Mouse (Mus musculus) CD8-positive naive resting alpha-beta T cell, adult 2 months (primary cell): ENCODE measurements around the gene Cox6a2.
A peak's percentile ranks its signal among the peaks of the same experiment; 100 is the strongest.

Experiments used
- DNase-seq, 2 experiments: peaks; one replicate each; pipeline ENCODE4 v3.0.0; 2022; ENCODE audit warnings: low read depth in 2 of 2, low spot score in 2 of 2

The Cox6a2 gene

DNA sequence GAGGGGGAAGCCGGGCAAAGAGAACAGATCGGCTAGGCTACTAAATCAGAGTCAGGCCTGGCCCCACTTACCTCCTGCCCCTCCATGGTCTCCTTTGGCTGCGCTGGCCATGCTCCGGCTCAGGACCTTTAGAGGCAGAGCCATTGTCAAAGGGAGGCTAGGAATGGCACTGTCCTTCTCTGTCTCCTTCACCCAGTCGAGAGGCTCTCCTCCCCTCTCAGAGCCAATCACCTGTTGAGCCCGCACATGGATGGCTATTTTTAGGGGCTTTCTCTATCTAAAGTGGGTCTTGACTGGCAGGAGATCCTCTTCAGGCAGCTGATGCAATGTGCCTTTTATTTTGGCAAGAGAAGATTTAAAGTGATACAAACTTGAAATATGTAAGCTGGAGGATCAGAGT, at the start of gene Cox6a2:
Gene Cox6a2 (minus strand): TSS at position 236 of the 400 bp plus-strand sequence.
- no peak for DNase-seq

DNA sequence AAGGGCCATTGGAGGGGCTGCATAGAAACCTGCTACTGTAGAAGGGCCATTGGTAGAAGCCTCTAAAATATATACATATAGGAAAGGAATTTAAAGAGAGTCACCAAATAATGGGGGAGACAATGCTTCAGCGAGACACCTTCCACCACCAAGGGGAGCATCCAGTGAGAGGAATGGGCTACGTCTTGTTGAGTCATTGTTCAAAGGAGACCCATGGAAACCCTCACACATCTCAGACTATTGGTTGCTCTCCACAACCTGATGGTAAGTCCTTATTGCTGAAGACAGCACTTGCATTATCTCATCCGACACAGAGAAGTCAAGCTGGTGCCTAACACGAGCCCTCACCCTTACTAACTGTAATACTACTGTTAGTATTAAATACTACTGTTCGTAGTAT, 49.6 kb upstream of the Cox6a2 start:
- no peak for DNase-seq

DNA sequence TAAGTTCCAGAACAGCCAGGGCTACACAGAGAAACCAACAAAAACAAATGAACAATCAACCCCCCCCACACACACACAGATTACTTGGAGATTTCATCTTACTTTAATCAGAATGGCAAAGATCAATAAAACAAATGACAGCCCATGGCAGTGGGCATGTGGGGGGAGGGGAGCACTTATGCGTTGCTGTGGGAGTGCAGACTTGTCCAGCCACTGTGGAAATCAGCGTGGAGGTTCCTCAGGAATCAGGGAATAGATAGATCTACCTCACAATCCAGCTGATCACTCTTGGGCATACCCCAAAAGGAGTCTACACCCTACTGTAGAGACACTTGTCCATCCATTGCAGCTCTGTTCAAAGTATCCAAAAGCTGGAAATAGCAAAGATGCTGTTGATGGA, 48.8 kb upstream of the Cox6a2 start:
- DNase-seq, result no peak

DNA sequence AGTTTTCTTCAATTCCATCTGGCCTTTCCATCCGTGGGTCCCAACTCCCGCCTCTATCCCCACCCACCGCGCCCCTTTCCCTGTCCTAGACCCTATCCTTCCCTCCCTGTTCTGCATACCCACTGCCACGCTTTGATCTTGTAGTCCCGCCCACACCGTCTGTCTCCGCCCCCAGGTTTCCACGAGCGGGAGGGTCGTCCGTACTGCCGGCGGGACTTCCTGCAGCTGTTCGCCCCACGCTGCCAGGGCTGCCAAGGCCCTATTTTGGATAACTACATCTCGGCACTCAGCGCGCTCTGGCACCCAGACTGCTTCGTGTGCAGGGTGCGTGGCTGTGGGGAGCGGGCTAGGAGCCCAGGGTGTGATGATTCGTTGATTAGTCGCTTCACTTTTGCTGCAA, 46.4 kb upstream of the Cox6a2 start:
- peak in 1 of 2 experiments; percentile 36 for DNase-seq

DNA sequence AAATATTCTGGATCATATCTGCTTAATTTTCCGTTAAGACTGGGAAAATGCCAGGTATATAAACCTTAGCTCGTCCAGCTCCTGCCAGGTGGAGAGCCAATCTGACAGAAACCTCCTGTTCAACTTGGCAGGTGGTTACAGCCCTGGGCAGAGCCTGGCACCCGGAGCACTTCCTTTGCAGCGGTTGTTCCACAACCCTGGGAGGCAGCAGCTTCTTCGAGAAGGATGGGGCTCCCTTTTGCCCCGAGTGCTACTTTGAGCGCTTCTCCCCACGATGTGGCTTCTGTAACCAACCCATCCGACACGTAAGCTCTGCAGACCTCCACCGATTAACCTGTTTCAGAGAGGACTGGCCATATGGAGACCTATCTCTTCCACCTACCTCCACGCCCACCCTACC, 45.8 kb upstream of the Cox6a2 start:
- DNase-seq, result no peak

DNA sequence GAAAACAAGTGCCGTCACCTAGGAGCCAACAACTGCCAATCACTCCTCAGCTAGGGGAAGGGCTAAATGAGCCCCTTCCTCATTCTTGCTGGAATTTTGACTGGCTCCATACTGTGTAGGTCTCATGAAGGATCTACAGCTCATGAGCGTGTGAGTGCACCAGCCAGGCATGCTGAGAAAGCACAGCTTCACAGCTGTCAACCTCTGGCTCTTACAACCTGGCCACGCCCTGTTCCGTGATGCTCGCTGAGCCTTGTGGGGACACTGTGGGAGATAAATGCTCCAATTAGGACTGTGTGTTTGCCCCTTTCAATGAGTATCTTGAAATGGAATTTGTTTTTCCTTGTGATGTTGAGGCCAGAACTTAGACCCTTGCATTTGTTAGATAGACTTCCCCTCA, 43.8 kb upstream of the Cox6a2 start:
- DNase-seq, result no peak

DNA sequence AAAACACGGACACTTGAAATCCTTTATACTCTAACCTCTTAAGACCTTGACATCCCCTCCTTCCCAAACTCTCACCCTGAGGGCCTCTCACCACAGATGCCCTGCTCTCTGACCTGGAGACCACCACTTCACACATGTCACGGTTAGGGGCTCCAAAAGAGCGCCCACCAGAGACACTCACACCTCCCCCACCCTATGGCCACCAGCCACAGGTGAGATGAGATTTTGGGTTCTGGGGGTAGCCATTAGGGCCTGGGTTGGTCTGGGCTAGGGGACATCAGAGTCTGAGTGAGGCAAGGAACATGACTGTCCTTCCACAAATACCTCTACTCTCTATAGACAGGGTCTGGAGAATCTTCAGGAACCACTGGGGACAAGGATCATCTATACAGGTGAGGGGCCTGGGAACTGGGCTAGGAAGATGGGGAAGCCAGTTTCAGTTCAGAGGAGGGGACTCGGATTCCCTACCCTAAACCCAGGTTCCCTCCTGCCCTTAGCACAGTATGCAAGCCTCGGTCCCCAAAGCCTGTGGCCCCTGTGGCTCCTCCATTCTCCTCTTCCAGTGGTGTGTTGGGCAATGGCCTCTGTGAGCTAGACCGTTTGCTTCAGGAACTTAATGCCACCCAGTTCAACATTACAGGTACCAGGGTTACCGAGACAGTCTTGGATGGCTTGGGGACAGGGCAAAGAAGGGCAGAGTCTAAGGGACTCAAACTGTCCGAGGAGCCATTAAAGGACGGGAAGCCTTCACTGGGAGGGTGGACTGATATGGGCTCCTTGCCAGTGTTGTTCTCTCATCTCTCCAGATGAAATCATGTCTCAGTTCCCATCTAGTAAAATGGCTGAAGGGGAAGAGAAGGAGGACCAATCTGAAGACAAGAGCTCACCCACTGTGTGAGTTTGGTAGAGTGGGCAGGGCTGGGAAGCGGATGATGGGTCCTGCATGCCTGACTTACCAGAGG, 42.2 kb upstream of the Cox6a2 start:
- no peak for DNase-seq

DNA sequence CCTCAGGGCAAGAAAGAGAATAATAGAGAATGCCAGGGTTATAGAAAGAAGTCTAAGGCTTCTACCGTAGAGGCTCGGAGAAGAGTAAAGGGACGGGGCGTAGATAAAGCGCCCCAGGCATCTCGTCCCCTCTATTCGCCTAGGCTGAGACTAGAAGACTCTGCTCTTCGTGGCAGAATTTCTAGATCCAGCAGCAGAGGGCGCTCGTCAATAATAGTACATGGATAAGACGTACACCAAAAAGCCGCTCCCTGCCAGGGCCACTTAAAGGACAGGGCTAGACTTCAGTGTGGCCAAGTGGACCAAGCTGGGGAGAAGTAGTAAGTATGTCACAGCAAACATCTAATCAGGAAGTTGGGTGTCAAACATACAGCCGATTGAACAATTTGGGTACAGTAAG, 41.3 kb upstream of the Cox6a2 start:
- DNase-seq, result peak; percentile 60 to 69

DNA sequence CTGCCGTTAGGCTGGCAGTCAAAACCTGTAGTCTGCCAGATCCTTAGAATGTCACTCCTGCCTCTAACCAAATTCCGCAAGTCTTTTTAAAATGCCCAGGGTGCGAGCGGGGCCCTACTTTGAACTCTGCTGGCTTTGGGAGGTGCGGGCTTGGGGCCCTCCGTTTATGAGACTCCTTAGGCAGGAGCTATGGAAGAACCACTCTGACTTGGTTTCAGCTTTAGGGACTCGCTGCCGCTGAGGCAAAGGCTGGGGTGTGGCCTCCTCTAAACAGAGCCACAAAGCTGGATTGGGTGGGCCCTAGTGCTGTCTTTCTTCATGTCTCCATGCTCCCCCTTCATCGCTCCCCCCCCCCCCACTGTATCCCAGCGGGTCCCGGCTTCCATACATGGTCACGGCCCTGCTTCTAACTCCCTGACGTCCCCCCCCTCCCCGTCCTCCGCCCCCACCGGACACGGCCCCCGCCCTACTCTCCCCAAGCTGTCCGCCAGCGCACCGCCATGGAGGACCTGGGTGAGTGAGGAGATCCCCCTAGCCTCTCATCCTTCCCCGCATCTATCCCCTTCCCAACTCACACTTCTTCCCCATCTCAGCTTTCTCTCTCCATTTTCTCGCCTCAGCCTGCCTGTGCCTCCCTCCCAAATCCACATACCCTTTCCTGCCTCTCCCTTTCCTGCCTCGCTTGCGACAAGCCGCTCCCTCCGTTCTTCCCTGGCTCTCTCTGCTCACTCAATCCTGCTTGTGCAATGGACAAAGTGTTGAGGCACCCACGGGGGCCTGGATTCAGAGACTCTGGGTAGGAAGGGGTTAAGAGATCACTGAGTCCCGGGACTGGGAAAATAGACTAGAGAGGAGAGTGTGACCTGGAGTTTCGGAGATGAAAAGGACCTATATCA, 40.6 kb upstream of the Cox6a2 start, which contains the start of gene Tgfb1i1:
Gene Tgfb1i1 (plus strand): TSS at position 317 of the 896 bp plus-strand sequence.
- no peak for DNase-seq

DNA sequence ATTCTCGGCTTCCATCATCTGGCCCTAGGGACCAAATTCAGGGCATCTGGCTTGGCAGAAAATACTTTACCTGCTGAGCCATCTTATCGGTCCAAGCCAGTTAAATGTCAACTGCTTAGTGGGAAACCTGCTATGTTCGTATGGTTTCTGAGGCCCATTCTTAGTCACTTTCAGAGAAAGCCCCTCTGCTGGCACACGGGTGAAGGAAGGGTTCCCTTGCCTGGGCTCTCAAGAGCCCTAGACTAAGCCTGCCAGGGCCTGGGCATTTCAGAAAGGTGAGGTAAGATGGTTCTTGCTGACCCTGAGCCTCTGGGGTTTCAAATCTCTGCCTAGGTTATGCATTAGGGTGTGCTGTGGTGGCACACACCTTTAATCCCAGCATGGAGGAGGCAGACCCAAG, 39.4 kb upstream of the Cox6a2 start:
- no peak for DNase-seq

DNA sequence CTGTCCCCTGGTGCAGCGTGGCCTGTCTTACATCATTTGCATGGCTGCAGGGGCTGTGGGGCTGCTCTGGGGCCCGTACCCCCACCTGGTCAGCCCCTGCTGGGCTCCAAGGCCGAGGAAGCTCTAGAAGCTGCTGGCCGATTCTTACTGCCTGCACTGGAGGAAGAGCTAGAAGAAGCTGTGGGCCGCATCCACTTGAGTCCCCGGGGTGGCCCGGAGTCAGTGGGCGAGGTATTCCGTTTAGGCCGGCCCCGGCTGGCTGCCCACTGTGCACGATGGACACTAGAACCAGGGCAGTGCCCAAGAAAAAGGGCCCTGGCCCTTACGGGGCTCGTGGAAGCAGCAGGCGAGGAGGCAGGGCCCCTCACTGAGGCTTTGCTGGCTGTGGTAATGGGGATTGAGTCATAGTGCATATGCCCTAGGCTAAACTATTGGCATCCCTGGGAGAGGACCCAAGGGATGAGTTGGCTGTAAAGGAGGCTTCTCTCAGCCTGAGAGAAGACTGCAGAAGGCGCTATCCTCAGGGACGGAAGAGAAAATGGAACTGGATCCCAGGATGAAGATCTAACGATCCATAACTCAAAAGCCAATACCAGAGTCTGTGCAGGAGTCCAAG, 38.3 kb upstream of the Cox6a2 start:
- no peak for DNase-seq

DNA sequence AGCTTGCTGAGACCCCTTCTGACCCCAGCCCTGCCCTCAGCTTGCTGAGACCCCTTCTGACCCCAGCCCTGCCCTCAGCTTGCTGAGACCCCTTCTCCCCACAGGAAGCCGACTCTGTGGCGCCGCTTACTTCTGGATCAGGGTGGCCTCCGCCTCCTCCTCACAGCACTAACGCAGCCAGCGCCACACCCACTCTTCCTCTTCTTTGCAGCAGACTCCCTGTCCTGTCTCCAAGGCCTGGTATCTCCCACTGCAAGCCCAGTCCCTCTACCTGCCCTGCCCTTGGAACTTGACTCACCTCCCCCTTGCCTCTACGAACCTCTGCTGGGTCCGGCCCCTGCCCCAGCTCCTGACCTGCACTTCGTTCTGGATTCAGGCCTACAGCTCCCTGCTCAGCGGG, 37.7 kb upstream of the Cox6a2 start:
- DNase-seq, result no peak

DNA sequence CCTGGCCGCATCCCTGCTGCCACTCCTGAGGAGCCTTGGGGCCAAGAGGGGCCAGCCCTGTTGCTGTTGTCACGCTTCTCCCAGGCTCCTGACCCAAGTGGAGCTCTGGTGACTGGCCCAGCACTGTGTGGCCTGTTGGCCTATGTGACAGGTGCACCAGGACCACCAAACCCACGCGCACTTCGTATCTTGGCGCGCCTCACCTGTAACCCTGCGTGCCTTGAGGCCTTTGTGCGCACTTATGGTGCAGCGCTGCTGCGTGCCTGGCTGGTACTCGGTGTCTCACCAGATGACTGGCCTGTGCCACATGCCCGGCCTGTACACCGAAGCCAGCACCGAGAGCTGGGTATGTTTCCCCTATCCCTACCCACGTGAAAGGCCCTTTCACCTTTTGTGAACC, 36.1 kb upstream of the Cox6a2 start:
- no peak for DNase-seq

DNA sequence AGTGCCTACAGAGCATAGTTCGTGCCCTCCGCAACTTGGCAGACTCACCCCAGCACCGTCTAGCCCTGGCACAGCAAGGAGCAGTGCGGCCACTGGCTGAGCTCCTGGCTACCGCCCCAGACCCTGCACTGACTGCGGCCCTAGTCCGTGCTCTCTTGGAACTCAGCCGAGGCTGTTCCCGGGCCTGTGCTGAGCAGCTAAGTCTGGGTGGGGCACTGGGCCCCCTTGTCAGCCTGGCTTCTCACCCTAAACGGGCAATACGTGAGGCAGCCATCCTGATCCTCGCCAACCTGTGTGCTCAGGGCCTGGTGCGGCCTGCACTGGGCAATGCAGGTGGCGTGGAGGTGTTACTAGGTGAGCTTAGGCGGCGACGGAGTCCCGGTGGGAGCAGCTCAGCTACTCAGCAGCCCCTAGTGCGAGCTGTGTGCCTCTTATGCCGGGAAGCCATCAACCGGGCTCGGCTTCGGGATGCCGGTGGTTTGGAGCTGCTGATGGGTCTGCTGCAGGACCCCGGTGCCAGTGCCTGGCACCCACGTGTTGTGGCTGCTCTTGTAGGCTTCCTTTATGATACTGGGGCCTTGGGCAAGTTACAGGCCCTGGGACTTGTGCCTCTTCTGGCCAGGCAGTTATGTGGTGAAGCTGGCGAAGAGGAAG, 34.1 kb upstream of the Cox6a2 start:
- no peak for DNase-seq

DNA sequence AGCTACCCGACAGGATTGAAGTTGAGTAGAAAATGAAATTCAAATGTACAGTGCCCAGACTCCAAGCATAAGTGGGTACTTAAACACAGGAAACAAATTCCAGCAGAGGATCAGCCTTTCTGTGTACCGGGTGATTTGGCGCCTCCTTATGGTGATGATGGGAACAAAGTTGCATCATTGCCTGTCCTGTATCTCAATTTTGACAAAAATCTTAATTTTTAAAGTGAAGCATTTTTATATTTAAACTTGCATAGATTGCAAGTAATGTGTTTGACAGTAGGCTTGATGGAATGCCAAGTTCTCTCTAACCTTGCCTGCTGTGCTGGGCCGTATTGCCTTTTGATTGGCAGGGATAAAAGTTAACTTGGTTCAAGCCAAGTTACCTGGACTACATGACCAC, 32.8 kb upstream of the Cox6a2 start:
- DNase-seq, result peak in 1 of 2 experiments; percentile 51

DNA sequence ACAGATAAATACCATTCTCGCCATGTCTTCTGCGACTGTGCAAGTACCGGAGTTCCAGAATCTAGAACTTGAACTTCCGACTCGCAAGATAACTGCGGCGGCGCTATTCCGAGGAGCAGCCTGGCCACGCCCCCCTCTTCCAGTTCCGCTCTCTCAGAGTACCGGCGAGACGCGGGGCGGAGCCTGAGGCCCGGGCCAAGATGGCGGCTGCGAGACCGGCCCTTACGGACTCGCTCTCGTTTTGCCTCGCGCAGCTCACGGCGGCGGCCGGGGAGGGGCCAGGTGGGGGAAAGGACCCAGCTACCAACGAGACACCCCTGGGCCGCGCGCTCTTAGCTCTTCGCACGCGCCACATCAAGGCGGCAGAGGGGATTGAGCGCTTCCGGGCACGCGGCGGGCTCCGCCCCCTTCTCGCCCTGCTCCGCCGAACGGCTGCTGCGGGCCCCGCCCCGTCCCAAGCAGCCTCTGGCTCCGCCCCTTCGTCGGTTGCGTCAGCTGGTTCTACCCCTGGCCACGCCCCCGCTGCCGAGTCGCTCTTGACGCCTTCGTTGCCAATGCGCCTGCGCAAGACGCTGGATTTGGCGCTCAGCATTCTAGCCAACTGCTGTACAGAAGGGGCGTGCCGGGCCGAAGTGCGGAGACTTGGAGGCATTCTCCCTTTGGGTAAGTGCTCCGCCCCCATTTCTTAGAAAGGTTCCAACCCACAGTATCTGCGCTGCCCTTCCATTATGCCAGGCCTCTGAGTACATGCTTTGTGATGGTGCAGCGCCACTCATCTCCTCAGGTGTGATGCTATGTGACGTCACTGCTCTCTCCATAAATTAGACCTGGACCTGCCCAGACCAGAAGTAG, 32.0 kb upstream of the Cox6a2 start, which contains the start of gene 9130023H24Rik:
Gene 9130023H24Rik (minus strand): TSS at position 105 of the 852 bp plus-strand sequence.
- DNase-seq, result peak; percentile 99 to 100

DNA sequence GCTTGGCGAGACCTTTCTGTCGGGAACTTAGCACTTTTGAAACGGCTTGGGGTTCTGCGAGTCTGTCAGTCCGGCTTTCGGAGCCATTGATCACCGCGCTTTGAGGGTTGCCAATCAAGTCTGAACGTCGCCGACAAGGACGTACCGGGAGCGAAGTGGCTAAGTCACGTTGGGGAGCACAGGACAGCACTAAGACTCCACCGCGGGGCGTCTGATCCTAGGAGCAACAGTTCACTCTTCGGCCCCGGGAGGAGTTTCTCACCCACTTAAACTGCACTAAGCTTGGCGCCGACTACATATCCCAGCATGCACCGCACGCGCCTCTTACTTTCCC, 31.4 kb upstream of the Cox6a2 start:
- DNase-seq, result no peak

DNA sequence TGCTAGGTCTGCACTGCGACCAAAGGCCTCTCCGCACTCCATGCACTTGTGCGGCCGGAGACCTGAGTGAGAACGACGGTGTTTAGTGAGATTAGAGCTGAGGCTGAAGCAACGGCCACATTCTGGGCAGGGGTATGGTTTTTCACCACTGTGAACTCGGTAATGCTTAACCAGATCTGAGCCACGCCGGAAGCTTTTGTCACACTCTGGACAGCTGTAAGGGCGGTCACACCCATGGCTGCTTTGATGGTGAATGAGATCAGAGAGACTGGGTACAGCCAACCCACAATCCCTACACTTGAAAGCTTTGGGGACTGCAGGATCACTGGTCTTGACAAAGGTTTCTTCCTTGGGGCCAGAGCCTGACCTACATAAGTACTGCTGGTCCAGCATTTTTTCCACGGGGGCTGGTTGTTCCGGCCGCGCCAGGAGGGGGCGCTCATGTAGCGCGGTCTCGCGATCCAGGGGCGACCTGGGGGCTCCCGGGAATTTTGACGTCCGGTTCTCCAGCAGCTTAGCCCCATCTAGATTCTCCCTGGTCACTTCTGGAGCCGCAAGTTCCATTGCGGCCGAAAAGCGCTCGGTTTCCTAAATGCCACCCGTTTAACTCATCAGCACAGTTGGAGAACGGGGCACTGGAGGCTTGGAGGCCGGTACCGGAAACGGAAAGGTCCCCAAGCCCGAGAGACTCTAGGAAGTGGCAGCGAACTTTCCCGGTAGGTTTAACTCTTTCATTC, 30.8 kb upstream of the Cox6a2 start, which contains the start of gene Armc5:
Gene Armc5 (plus strand): TSS at position 487 of the 737 bp plus-strand sequence.
- DNase-seq, result peak; percentile 65 to 71

DNA sequence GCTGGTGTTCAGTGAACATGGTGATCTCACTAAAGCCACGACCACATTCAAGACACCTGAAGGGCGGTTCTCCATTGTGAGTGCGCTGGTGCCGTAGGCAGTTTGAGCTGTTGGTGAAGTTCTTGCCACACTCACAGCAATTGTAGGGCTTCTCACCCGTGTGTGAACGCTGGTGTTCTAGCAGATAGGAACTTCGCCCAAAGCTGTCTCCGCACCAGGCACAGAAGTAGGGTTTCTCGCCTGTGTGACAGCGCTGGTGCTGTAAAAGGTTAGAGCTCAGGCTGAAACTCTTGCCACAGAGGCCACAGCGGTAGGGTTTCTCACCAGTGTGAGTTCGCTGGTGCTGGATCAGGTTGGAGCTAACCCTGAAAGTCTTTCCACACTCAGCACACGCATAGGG, 30.2 kb upstream of the Cox6a2 start:
- no peak for DNase-seq
